14 mouse cellular contexts compared by ENCODE assay signal in genomic region chr9:106451899-106452298, GRCm38 (mm10). TPM values are rescaled to one million over a fixed set of nuclear protein-coding genes. Genes with fewer than 3 reads are reported as not detected.
DNase-seq lines count a peak whose midpoint lies in the region; ATAC-seq lines count a peak whose summit lies in the region.
"Had no signal": no experiment of that assay in that cellular context is flagged by ENCODE, and none has a peak within 500 bp of the region (broad histone marks: within the 10 kb centered on the region; RNA-seq: fewer than 3 reads in every experiment).

No protein-coding gene starts in this region.

- H3K4me3 ChIP-seq in heart, embryonic 10.5 days = no peak overlapping the region
- no peak overlapping the region for H3K4me3 ChIP-seq in heart, embryonic 11.5 days (ENCODE audit: low read depth, low read length)
- peak overlapping the region; percentile 94 for H3K4me3 ChIP-seq in midbrain, embryonic 10.5 days
- no peak overlapping the region for H3K4me3 ChIP-seq in midbrain, embryonic 16.5 days (ENCODE audit: low read depth, low read length)
- H3K4me3 ChIP-seq in limb, embryonic 10.5 days = peak overlapping the region; percentile 90
- no peak overlapping the region for H3K4me3 ChIP-seq in midbrain, embryonic 14.5 days (replicated peaks; ENCODE audit: low read depth, low read length)

- H3K27me3 ChIP-seq in heart, embryonic 10.5 days (ENCODE audit: insufficient read depth, poor library complexity, severe bottlenecking) = peaks cover 4% of the 10 kb centered on the region; the same call in 1 of the 2 replicates
- peaks cover 7% of the 10 kb centered on the region for H3K27me3 ChIP-seq in heart, embryonic 11.5 days (ENCODE audit: control insufficient read depth, insufficient read depth, low read length)
- H3K27me3 ChIP-seq in midbrain, embryonic 10.5 days (ENCODE audit: low read depth, poor library complexity, severe bottlenecking) = peaks cover 12% of the 10 kb centered on the region; the same call in 1 of the 2 replicates
- H3K27me3 ChIP-seq in midbrain, embryonic 16.5 days (ENCODE audit: control insufficient read depth, insufficient read depth, low read depth, low read length) = no peaks in the 10 kb centered on the region
- H3K27me3 ChIP-seq in limb, embryonic 10.5 days (ENCODE audit: low read depth, poor library complexity, severe bottlenecking) = no peaks in the 10 kb centered on the region
- H3K27me3 ChIP-seq in midbrain, embryonic 14.5 days (ENCODE audit: control insufficient read depth, insufficient read depth, low read length) = no peaks in the 10 kb centered on the region

- intact Hi-C loops in heart, postnatal 10 days (cut with DNase I) = no loop called here

- WGBS in heart, embryonic 10.5 days = 48% methylated on average over 2 of the region's 2 CpGs
- 49% methylated on average over 2 of the region's 2 CpGs for WGBS in heart, embryonic 11.5 days (ENCODE audit: insufficient replicate concordance)
- WGBS in midbrain, embryonic 10.5 days = 51% methylated on average over 2 of the region's 2 CpGs
- WGBS in midbrain, embryonic 16.5 days = 61% methylated on average over 2 of the region's 2 CpGs
- WGBS in limb, embryonic 10.5 days = 41% methylated on average over 2 of the region's 2 CpGs
- 61% methylated on average over 2 of the region's 2 CpGs for WGBS in midbrain, embryonic 14.5 days

- no peak overlapping the region for H3K9ac ChIP-seq in heart, embryonic 11.5 days (ENCODE audit: low read depth, low read length)
- H3K9ac ChIP-seq in midbrain, embryonic 16.5 days (ENCODE audit: low read depth, low read length) = no peak overlapping the region
- peak overlapping the region; percentile 95; the same call in 1 of the 2 replicates for H3K9ac ChIP-seq in midbrain, embryonic 14.5 days (replicated peaks; ENCODE audit: low read length)
- H3K9ac ChIP-seq: liver, embryonic 14.5 days had no signal

- ATAC-seq in heart, embryonic 11.5 days (replicated peaks; ENCODE audit: insufficient number of reproducible peaks, low FRiP score, low TSS enrichment) = no peak
- ATAC-seq in midbrain, embryonic 16.5 days = no peak
- no peak for ATAC-seq in midbrain, embryonic 14.5 days (ENCODE audit: low FRiP score, low TSS enrichment)
- ATAC-seq: activated CD4-positive, CD25-positive, alpha-beta regulatory T cell, adult 4 months; CD4-positive, CD25-positive, alpha-beta regulatory T cell, adult 4 months had no signal

- no peaks in the 10 kb centered on the region for H3K9me3 ChIP-seq in heart, embryonic 10.5 days
- no peaks in the 10 kb centered on the region for H3K9me3 ChIP-seq in heart, embryonic 11.5 days (replicated peaks; ENCODE audit: control insufficient read depth, low read length)
- no peaks in the 10 kb centered on the region for H3K9me3 ChIP-seq in midbrain, embryonic 10.5 days (replicated peaks)
- H3K9me3 ChIP-seq in midbrain, embryonic 16.5 days (replicated peaks; ENCODE audit: control insufficient read depth, low read length, poor library complexity, severe bottlenecking) = no peaks in the 10 kb centered on the region
- H3K9me3 ChIP-seq in limb, embryonic 10.5 days (replicated peaks) = no peaks in the 10 kb centered on the region
- H3K9me3 ChIP-seq in midbrain, embryonic 14.5 days (ENCODE audit: control insufficient read depth, low read length) = no peaks in the 10 kb centered on the region

- peaks cover 98% of the 10 kb centered on the region for H3K4me1 ChIP-seq in heart, embryonic 10.5 days
- H3K4me1 ChIP-seq in heart, embryonic 11.5 days (ENCODE audit: control insufficient read depth, insufficient read depth, low read length) = peaks cover 63% of the 10 kb centered on the region
- peaks cover 94% of the 10 kb centered on the region for H3K4me1 ChIP-seq in midbrain, embryonic 10.5 days
- H3K4me1 ChIP-seq in midbrain, embryonic 16.5 days (ENCODE audit: control insufficient read depth, insufficient read depth, low read length) = peaks cover 48% of the 10 kb centered on the region
- peaks cover 93% of the 10 kb centered on the region for H3K4me1 ChIP-seq in limb, embryonic 10.5 days
- H3K4me1 ChIP-seq in midbrain, embryonic 14.5 days (ENCODE audit: control insufficient read depth, insufficient read depth, low read length) = peaks cover 44% of the 10 kb centered on the region

- no peak for DNase-seq in heart, embryonic 10.5 days (ENCODE audit: low spot score)
- DNase-seq in midbrain, embryonic 10.5 days (ENCODE audit: low spot score) = no peak
- no peak for DNase-seq in limb, embryonic 10.5 days (ENCODE audit: low spot score)
- no peak for DNase-seq in midbrain, embryonic 14.5 days
- no peak for DNase-seq in frontal cortex, postnatal 36 days (ENCODE audit: low spot score in 2 of 2)
- DNase-seq in heart, postnatal 10 days = no peak
- DNase-seq: lung, postnatal 14 days; thymus, postnatal 36 days had no signal

- H3K36me3 ChIP-seq in heart, embryonic 10.5 days = 0 out of 2 replicates have a peak, but pooled peaks cover 7% of the 10 kb centered on the region
- H3K36me3 ChIP-seq in heart, embryonic 11.5 days (ENCODE audit: control insufficient read depth, insufficient read depth, low read length) = no peaks in the 10 kb centered on the region; the same call in 1 of the 2 replicates
- peaks cover 11% of the 10 kb centered on the region for H3K36me3 ChIP-seq in midbrain, embryonic 10.5 days
- H3K36me3 ChIP-seq in midbrain, embryonic 16.5 days (ENCODE audit: control insufficient read depth, insufficient read depth, low read length) = no peaks in the 10 kb centered on the region
- H3K36me3 ChIP-seq in limb, embryonic 10.5 days = peaks cover 14% of the 10 kb centered on the region
- no peaks in the 10 kb centered on the region; the same call in 1 of the 2 replicates for H3K36me3 ChIP-seq in midbrain, embryonic 14.5 days (ENCODE audit: control insufficient read depth, insufficient read depth, low read length)

- H3K27ac ChIP-seq in heart, embryonic 10.5 days = peak overlapping the region; percentile 39
- no peak overlapping the region for H3K27ac ChIP-seq in heart, embryonic 11.5 days (ENCODE audit: low read depth, low read length)
- H3K27ac ChIP-seq in midbrain, embryonic 10.5 days (replicated peaks) = peak overlapping the region; percentile 99
- no peak overlapping the region for H3K27ac ChIP-seq in midbrain, embryonic 16.5 days (ENCODE audit: low read length)
- H3K27ac ChIP-seq in limb, embryonic 10.5 days = peak overlapping the region; percentile 94
- no peak overlapping the region for H3K27ac ChIP-seq in midbrain, embryonic 14.5 days (replicated peaks; ENCODE audit: low read depth, low read length)
- H3K27ac ChIP-seq: liver, embryonic 14.5 days; stomach, postnatal 0 days had no signal

- no peak overlapping the region for H3K4me2 ChIP-seq in heart, embryonic 11.5 days
- no peak overlapping the region for H3K4me2 ChIP-seq in midbrain, embryonic 16.5 days (ENCODE audit: low read length)
- peak overlapping the region; percentile 100; the same call in 1 of the 2 replicates for H3K4me2 ChIP-seq in midbrain, embryonic 14.5 days (ENCODE audit: low read length)

RNA-seq across cellular contexts. Expression of gene Pcbp4, which starts 1.2 kb away (rescaled TPM):
- 135 and 186 TPM in 2 replicates for polyA plus RNA-seq in heart, embryonic 10.5 days (2016; fragmentation: Nextera tagmentation; extraction: Ambion mirVana)
- 77.0 and 80.4 TPM in 2 replicates for polyA plus RNA-seq in heart, embryonic 11.5 days (2014; fragmentation: Nextera tagmentation; extraction: Ambion mirVana)
- 385 and 386 TPM in 2 replicates for polyA plus RNA-seq in midbrain, embryonic 10.5 days (2016; fragmentation: Nextera tagmentation; extraction: Ambion mirVana)
- 242 and 262 TPM in 2 replicates for polyA plus RNA-seq in midbrain, embryonic 16.5 days (2015; fragmentation: Nextera tagmentation; extraction: Ambion mirVana)
- polyA plus RNA-seq in limb, embryonic 10.5 days (2016; fragmentation: Nextera tagmentation; extraction: Ambion mirVana) = 275 and 316 TPM in 2 replicates
- 219 and 247 TPM in 2 replicates for polyA plus RNA-seq in midbrain, embryonic 14.5 days (2014; fragmentation: Nextera tagmentation; extraction: Ambion mirVana)
- 10 to 100 TPM; 77.4 to 89.6 TPM for total RNA-seq in heart, postnatal 10 days (2021)

RNA-seq across cellular contexts. Expression of gene Abhd14a, which starts 4.4 kb away (rescaled TPM):
- 42.0 and 46.2 TPM in 2 replicates for polyA plus RNA-seq in heart, embryonic 10.5 days (2016; fragmentation: Nextera tagmentation; extraction: Ambion mirVana)
- polyA plus RNA-seq in heart, embryonic 11.5 days (2014; fragmentation: Nextera tagmentation; extraction: Ambion mirVana) = 41.2 and 41.9 TPM in 2 replicates
- polyA plus RNA-seq in midbrain, embryonic 10.5 days (2016; fragmentation: Nextera tagmentation; extraction: Ambion mirVana) = 37.7 TPM in 2 replicates
- 71.9 and 82.0 TPM in 2 replicates for polyA plus RNA-seq in midbrain, embryonic 16.5 days (2015; fragmentation: Nextera tagmentation; extraction: Ambion mirVana)
- 45.0 and 46.9 TPM in 2 replicates for polyA plus RNA-seq in limb, embryonic 10.5 days (2016; fragmentation: Nextera tagmentation; extraction: Ambion mirVana)
- 51.2 and 68.8 TPM in 2 replicates for polyA plus RNA-seq in midbrain, embryonic 14.5 days (2014; fragmentation: Nextera tagmentation; extraction: Ambion mirVana)
- total RNA-seq in heart, postnatal 10 days (2021) = 10 to 100 TPM; 20.0 to 22.4 TPM

RNA-seq across cellular contexts. Expression of gene Abhd14b, which starts 4.6 kb away (rescaled TPM):
- polyA plus RNA-seq in heart, embryonic 10.5 days (2016; fragmentation: Nextera tagmentation; extraction: Ambion mirVana) = 4.8 and 7.8 TPM in 2 replicates
- polyA plus RNA-seq in heart, embryonic 11.5 days (2014; fragmentation: Nextera tagmentation; extraction: Ambion mirVana) = 4.7 and 5.0 TPM in 2 replicates
- polyA plus RNA-seq in midbrain, embryonic 10.5 days (2016; fragmentation: Nextera tagmentation; extraction: Ambion mirVana) = 5.2 TPM in 2 replicates
- polyA plus RNA-seq in midbrain, embryonic 16.5 days (2015; fragmentation: Nextera tagmentation; extraction: Ambion mirVana) = 8.8 and 10.6 TPM in 2 replicates
- polyA plus RNA-seq in limb, embryonic 10.5 days (2016; fragmentation: Nextera tagmentation; extraction: Ambion mirVana) = 5.9 and 7.6 TPM in 2 replicates
- polyA plus RNA-seq in midbrain, embryonic 14.5 days (2014; fragmentation: Nextera tagmentation; extraction: Ambion mirVana) = 6.0 and 6.8 TPM in 2 replicates
- 1 to 10 TPM; 4.6 to 6.2 TPM for total RNA-seq in heart, postnatal 10 days (2021)

RNA-seq across cellular contexts. Expression of gene Acy1, which starts 13.8 kb away (rescaled TPM):
- 31.2 and 45.1 TPM in 2 replicates for polyA plus RNA-seq in heart, embryonic 10.5 days (2016; fragmentation: Nextera tagmentation; extraction: Ambion mirVana)
- polyA plus RNA-seq in heart, embryonic 11.5 days (2014; fragmentation: Nextera tagmentation; extraction: Ambion mirVana) = 23.2 and 27.7 TPM in 2 replicates
- polyA plus RNA-seq in midbrain, embryonic 10.5 days (2016; fragmentation: Nextera tagmentation; extraction: Ambion mirVana) = 39.3 and 42.6 TPM in 2 replicates
- polyA plus RNA-seq in midbrain, embryonic 16.5 days (2015; fragmentation: Nextera tagmentation; extraction: Ambion mirVana) = 19.8 and 21.6 TPM in 2 replicates
- 49.4 and 52.8 TPM in 2 replicates for polyA plus RNA-seq in limb, embryonic 10.5 days (2016; fragmentation: Nextera tagmentation; extraction: Ambion mirVana)
- polyA plus RNA-seq in midbrain, embryonic 14.5 days (2014; fragmentation: Nextera tagmentation; extraction: Ambion mirVana) = 19.1 and 21.6 TPM in 2 replicates
- 10 to 100 TPM; 17.0 to 17.8 TPM for total RNA-seq in heart, postnatal 10 days (2021)

RNA-seq across cellular contexts. Expression of gene Gpr62, which starts 13.8 kb away (rescaled TPM):
- 0.14 and 0.35 TPM in 2 replicates for polyA plus RNA-seq in heart, embryonic 10.5 days (2016; fragmentation: Nextera tagmentation; extraction: Ambion mirVana)
- polyA plus RNA-seq in heart, embryonic 11.5 days (2014; fragmentation: Nextera tagmentation; extraction: Ambion mirVana) = 0.25 and 0.46 TPM in 2 replicates
- 0.11 and 0.15 TPM in 2 replicates for polyA plus RNA-seq in midbrain, embryonic 10.5 days (2016; fragmentation: Nextera tagmentation; extraction: Ambion mirVana)
- polyA plus RNA-seq in midbrain, embryonic 16.5 days (2015; fragmentation: Nextera tagmentation; extraction: Ambion mirVana) = 0.78 and 0.98 TPM in 2 replicates
- polyA plus RNA-seq in limb, embryonic 10.5 days (2016; fragmentation: Nextera tagmentation; extraction: Ambion mirVana) = 0.16 and 0.59 TPM in 2 replicates
- 0.93 and 1.00 TPM in 2 replicates for polyA plus RNA-seq in midbrain, embryonic 14.5 days (2014; fragmentation: Nextera tagmentation; extraction: Ambion mirVana)
- under 1 TPM in 1 of 2 experiments, not detected in 1; 0.12 TPM for total RNA-seq in heart, postnatal 10 days (2021)
- polyA plus RNA-seq: activated CD4-positive, CD25-positive, alpha-beta regulatory T cell, adult 4 months; CD4-positive, CD25-positive, alpha-beta regulatory T cell, adult 4 months; liver, embryonic 14.5 days had no signal

Comparison
In these comparisons a context has a peak if more than half of its experiments do, and no peak if none do; other contexts are left out.
1. H3K27ac ChIP-seq: peak in heart, embryonic 10.5 days (single experiment), midbrain, embryonic 10.5 days (single experiment) and limb, embryonic 10.5 days (single experiment); none in heart, embryonic 11.5 days (single experiment), midbrain, embryonic 16.5 days (single experiment) and midbrain, embryonic 14.5 days (single experiment).
2. H3K4me3 ChIP-seq: peak in midbrain, embryonic 10.5 days (single experiment) and limb, embryonic 10.5 days (single experiment); none in heart, embryonic 10.5 days (single experiment), heart, embryonic 11.5 days (single experiment), midbrain, embryonic 16.5 days (single experiment) and midbrain, embryonic 14.5 days (single experiment).